Mouse (Mus musculus) erythroblast, adult 5-6 weeks (primary cell): ENCODE results near the gene Sag. TPM values are rescaled to one million over a fixed set of nuclear protein-coding genes. Genes with fewer than 3 reads are reported as not detected.
"Not testable (repeated sequence)": the region's sequence is repeated elsewhere in the genome, so short reads cannot be mapped to it uniquely, and the experiment has no call there.

ENCODE experiments used
- ATAC-seq: replicated peaks from 2 replicates; pipeline ENCODE4 v1.8.0; 2016; ENCODE audit warnings: moderate number of reproducible peaks, mild to moderate bottlenecking, moderate TSS enrichment, inconsistent platforms; ENCODE audit not compliant: poor library complexity, low FRiP score, severe bottlenecking
- total RNA-seq, 2 experiments: library from RNA; stranded (forward) in 1 of 2; stranded (reverse) in 1 of 2; fragments of 150-400 nt in 1 of 2; fragments of 200-764, 138-1000 nt in 1 of 2; gene quantifications; 2 replicates each; pipeline versions ENCODE4 v1.2.3 to v1.2.4; 2015 to 2017; ENCODE audit warnings: low replicate concordance in 2 of 2

The Sag gene
- total RNA-seq, 2 experiments from 2014 or later = 3.7 TPM; not detected in 1

GRCm38 (mm10) chr1:87813155-87813554, 9.7 kb downstream of the Sag start:
- no peak for ATAC-seq

GRCm38 (mm10) chr1:87813681-87814080, 10.2 kb downstream of the Sag start:
- ATAC-seq = no peak

GRCm38 (mm10) chr1:87824420-87824995, 21.0 kb downstream of the Sag start:
- no peak for ATAC-seq

GRCm38 (mm10) chr1:87825281-87825680, 21.8 kb downstream of the Sag start:
- ATAC-seq = no peak

GRCm38 (mm10) chr1:87825991-87826390, 22.5 kb downstream of the Sag start:
- no peak for ATAC-seq

GRCm38 (mm10) chr1:87826474-87826873, 23.0 kb downstream of the Sag start:
- no peak for ATAC-seq

- not testable (repeated sequence) for ATAC-seq
Measured at GRCm38 (mm10) chr1:87827476-87827875, 24.0 kb downstream of the Sag start.

- ATAC-seq = no peak
Measured at GRCm38 (mm10) chr1:87828185-87828584, 24.7 kb downstream of the Sag start.

- no peak for ATAC-seq
Measured at GRCm38 (mm10) chr1:87828926-87829580, 25.6 kb downstream of the Sag start.

GRCm38 (mm10) chr1:87829621-87830211, 26.2 kb downstream of the Sag start:
- no peak for ATAC-seq

GRCm38 (mm10) chr1:87836453-87836852, 33.0 kb downstream of the Sag start:
- no peak for ATAC-seq

GRCm38 (mm10) chr1:87837018-87837417, 33.5 kb downstream of the Sag start:
- no peak for ATAC-seq

GRCm38 (mm10) chr1:87840411-87841208, 37.1 kb downstream of the Sag start:
- ATAC-seq = no peak

- ATAC-seq = 0 out of 2 replicates have a peak, but pooled peaks have one; percentile 15
Measured at GRCm38 (mm10) chr1:87846801-87847474, 43.5 kb downstream of the Sag start.

- no peak for ATAC-seq
Measured at GRCm38 (mm10) chr1:87847475-87848168, 44.1 kb downstream of the Sag start.

- no peak for ATAC-seq
Measured at GRCm38 (mm10) chr1:87848237-87848996, 44.9 kb downstream of the Sag start.

GRCm38 (mm10) chr1:87849278-87849677, 45.8 kb downstream of the Sag start:
- no peak for ATAC-seq

- no peak for ATAC-seq
Measured at GRCm38 (mm10) chr1:87851344-87851743, 47.9 kb downstream of the Sag start.
